Mouse (Mus musculus) intestine, embryonic 14.5 days (tissue): ENCODE data around the gene Sh3glb2. TPM values are rescaled to one million over a fixed set of nuclear protein-coding genes. Genes with fewer than 3 reads are reported as not detected.

Experiments
- ATAC-seq: fragments of 200-750 bp; cut with Nextera tagmentation; replicated peaks from 2 replicates; pipeline ENCODE4 v1.8.0; 2017; ENCODE audit warnings: low read depth, moderate number of reproducible peaks, moderate TSS enrichment, moderate library complexity; ENCODE audit not compliant: low FRiP score, low TSS enrichment
- DNase-seq: peaks from one replicate; pipeline ENCODE4 v3.0.0-alpha.2; 2018; ENCODE audit warnings: low spot score
- H3K27ac ChIP-seq: fragments of 300-500 bp; sonication (generic); 2 replicates; pipeline ENCODE4 v1.5.1; 2014; ENCODE audit warnings: low read depth, mild to moderate bottlenecking, control low read depth
- H3K27me3 ChIP-seq: fragments of 300-500 bp; sonication (generic); replicated peaks from 2 replicates; pipeline ENCODE4 v1.6.1; 2014; ENCODE audit warnings: low read length, control low read depth; ENCODE audit not compliant: control insufficient read depth, insufficient read depth
- H3K36me3 ChIP-seq: fragments of 300-500 bp; sonication (generic); 2 replicates; pipeline ENCODE4 v1.6.1; 2014; ENCODE audit warnings: low read length, control low read depth; ENCODE audit not compliant: control insufficient read depth, insufficient read depth
- H3K4me1 ChIP-seq: fragments of 300-500 bp; sonication (generic); replicated peaks from 2 replicates; pipeline ENCODE4 v1.6.1; 2014; ENCODE audit warnings: low read length, control low read depth, mixed read lengths; ENCODE audit not compliant: control insufficient read depth, insufficient read depth
- H3K4me2 ChIP-seq: fragments of 300-500 bp; sonication (generic); 2 replicates; pipeline ENCODE4 v1.6.1; 2014; ENCODE audit warnings: low read length
- H3K4me3 ChIP-seq: fragments of 300-500 bp; sonication (generic); 2 replicates; pipeline ENCODE4 v1.5.1; 2014; ENCODE audit warnings: low read depth, low read length, control low read depth, mixed read lengths
- H3K9ac ChIP-seq: fragments of 300-500 bp; sonication (generic); 2 replicates; pipeline ENCODE4 v1.6.1; 2014; ENCODE audit warnings: mild to moderate bottlenecking, low read length
- H3K9me3 ChIP-seq: fragments of 300-500 bp; sonication (generic); 2 replicates; pipeline ENCODE4 v1.6.1; 2016; ENCODE audit warnings: low read length, control low read depth; ENCODE audit not compliant: control insufficient read depth
- WGBS: fragments of 180-500 bp; shearing (Covaris S2); extraction: QIAGEN DNeasy Blood & Tissue Kit; methylation state at CpG from one replicate; pipeline ENCODE4 v1.1.7; 2014; 5-methylcytosine and 5-hydroxymethylcytosine counted together
- polyA plus RNA-seq: library from polyadenylated mRNA; unstranded; fragments of >200 nt; fragmentation: Nextera tagmentation; extraction: Ambion mirVana; gene quantifications from 2 replicates; pipeline ENCODE4 v1.2.1, GENCODE M21; 2014

Gene Sh3glb2
- polyA plus RNA-seq, 1 experiment from 2014 or later, result 65.9 TPM

DNA sequence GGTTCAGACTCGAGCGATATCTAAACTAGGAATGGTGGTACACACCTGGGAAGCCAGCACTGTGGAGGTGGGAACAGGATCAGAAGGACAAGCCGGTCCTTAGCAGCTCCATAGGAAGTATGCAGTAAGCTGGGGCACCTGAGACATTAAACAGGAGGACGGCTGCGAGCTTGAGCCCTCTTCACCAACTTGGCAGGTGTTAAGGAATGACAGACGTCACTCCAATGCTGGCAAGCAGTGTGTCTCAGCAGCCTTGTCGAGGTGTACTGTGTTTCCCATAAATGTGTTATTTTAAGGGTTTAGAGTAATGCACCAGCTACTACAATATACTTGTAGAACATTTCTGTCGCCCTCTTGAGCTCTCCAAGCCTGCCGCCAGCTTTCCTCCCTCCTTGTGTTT, 27.8 kb upstream of the Sh3glb2 start:
- Histone ChIP-seq H3K27me3 (no peaks in the 10 kb centered on the region), H3K9me3 (no peaks in the 10 kb centered on the region), H3K9ac (no peak overlapping the region), H3K4me3 (no peak overlapping the region), H3K4me2 (no peak overlapping the region), H3K36me3 (peaks cover 16% of the 10 kb centered on the region), H3K4me1 (peaks cover 3% of the 10 kb centered on the region; the same call in 1 of the 2 replicates), H3K27ac (no peak overlapping the region)
- no peak for ATAC-seq
- DNase-seq, result no peak
- 78% methylated on average over 9 of the region's 9 CpGs for WGBS

- peaks cover 25% of the 10 kb centered on the region for H3K36me3 ChIP-seq
- WGBS, result 79% methylated on average over 4 of the region's 4 CpGs
- ATAC-seq, result no peak
- no peak for DNase-seq
- H3K4me3 ChIP-seq, result no peak overlapping the region
- no peak overlapping the region for H3K27ac ChIP-seq
- H3K9me3 ChIP-seq, result no peaks in the 10 kb centered on the region
- H3K4me1 ChIP-seq, result no peaks in the 10 kb centered on the region
- H3K9ac ChIP-seq, result no peak overlapping the region
- H3K27me3 ChIP-seq, result no peaks in the 10 kb centered on the region
- no peak overlapping the region for H3K4me2 ChIP-seq
Observed at GRCm38 (mm10) chr2:30385591-30385990, 26.5 kb upstream of the Sh3glb2 start.

DNA sequence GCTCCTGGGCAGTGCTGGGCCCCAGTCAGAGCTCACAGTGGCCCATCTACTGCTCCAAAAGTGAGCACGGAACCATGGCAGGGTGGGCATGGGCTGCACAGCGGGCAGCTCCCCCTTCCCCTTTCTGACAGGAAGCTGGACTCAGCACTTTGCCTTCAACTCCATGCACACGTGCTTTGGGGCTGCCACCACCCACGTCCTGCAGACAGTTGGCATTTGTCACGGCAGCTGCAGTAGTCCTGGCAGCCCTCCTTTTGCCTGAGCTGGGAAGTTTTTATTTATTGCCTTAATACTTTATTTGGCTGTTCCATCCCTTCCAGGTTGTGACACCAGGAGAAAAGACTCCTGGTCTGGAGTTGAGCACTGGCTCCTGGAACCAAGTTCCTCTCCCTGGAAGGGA, 25.7 kb upstream of the Sh3glb2 start:
- no peak for DNase-seq
- H3K4me3 ChIP-seq, result no peak overlapping the region
- ATAC-seq, result no peak
- no peak overlapping the region for H3K4me2 ChIP-seq
- WGBS, result 83% methylated on average over 5 of the region's 5 CpGs
- H3K27ac ChIP-seq, result no peak overlapping the region
- H3K9ac ChIP-seq, result no peak overlapping the region
- no peaks in the 10 kb centered on the region for H3K4me1 ChIP-seq
- H3K27me3 ChIP-seq, result no peaks in the 10 kb centered on the region
- H3K36me3 ChIP-seq, result peaks cover 32% of the 10 kb centered on the region
- H3K9me3 ChIP-seq, result no peaks in the 10 kb centered on the region

- H3K9me3 ChIP-seq, result no peaks in the 10 kb centered on the region
- WGBS, result 95% methylated on average over 4 of the region's 4 CpGs
- ATAC-seq (no peak), DNase-seq (no peak)
- no peaks in the 10 kb centered on the region for H3K27me3 ChIP-seq
- no peak overlapping the region for H3K27ac ChIP-seq
- H3K4me2 ChIP-seq, result no peak overlapping the region
- no peak overlapping the region for H3K9ac ChIP-seq
- no peak overlapping the region for H3K4me3 ChIP-seq
- H3K36me3 ChIP-seq, result peaks cover 62% of the 10 kb centered on the region
- H3K4me1 ChIP-seq, result no peaks in the 10 kb centered on the region
Observed at GRCm38 (mm10) chr2:30381377-30381725, 22.2 kb upstream of the Sh3glb2 start.

DNA sequence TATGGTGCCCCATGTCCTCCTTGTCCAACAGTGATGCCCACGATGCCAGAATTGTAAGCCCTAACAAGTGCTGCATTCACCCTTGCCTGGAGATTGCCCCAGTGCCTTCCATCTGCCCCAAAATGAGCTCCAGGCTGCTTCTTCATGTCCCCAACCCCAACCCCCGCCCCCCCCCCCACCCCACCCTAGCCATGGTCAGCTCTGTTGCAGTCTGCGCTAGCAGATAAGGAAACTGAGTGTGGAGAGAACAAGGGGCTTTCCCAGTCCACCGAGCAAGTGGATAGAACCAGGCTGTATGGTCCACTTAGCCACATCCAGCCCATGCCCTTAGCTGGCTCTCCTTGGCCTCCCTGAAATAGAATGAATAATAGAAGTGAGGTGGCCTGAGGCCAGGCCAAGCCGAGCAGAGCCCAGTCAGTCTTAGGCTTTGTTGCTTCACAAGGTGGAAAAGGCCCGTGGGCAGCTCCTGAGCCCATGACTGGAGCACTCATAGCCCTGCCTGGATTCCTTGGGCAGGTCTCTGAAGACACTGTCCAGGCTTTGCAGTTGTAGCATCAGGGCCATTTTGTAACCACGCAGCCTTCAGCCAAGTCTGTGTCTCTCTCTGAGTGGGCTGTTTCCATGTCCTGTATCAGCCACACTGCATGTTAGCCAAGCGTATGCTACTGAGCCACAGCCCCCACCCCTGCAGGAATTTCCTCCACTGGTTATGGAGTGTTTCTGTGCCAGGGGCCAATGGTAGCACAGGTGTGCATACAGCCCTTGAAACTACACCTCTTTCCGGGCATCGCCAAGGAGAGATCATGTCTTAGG, 21.6 kb upstream of the Sh3glb2 start:
- Histone ChIP-seq H3K9me3 (no peaks in the 10 kb centered on the region), H3K4me3 (no peak overlapping the region), H3K9ac (no peak overlapping the region), H3K27me3 (no peaks in the 10 kb centered on the region), H3K4me2 (no peak overlapping the region), H3K4me1 (no peaks in the 10 kb centered on the region), H3K27ac (no peak overlapping the region), H3K36me3 (peaks cover 68% of the 10 kb centered on the region)
- DNase-seq, result no peak
- WGBS, result 89% methylated on average over 10 of the region's 10 CpGs
- no peak for ATAC-seq

- Histone ChIP-seq H3K27ac (no peak overlapping the region), H3K9me3 (no peaks in the 10 kb centered on the region), H3K4me1 (no peaks in the 10 kb centered on the region), H3K36me3 (peaks cover 74% of the 10 kb centered on the region), H3K4me2 (no peak overlapping the region), H3K27me3 (no peaks in the 10 kb centered on the region), H3K4me3 (no peak overlapping the region), H3K9ac (no peak overlapping the region)
- 89% methylated on average over 7 of the region's 7 CpGs for WGBS
- ATAC-seq (no peak), DNase-seq (no peak)
Observed at GRCm38 (mm10) chr2:30379307-30379706, 20.2 kb upstream of the Sh3glb2 start.

DNA sequence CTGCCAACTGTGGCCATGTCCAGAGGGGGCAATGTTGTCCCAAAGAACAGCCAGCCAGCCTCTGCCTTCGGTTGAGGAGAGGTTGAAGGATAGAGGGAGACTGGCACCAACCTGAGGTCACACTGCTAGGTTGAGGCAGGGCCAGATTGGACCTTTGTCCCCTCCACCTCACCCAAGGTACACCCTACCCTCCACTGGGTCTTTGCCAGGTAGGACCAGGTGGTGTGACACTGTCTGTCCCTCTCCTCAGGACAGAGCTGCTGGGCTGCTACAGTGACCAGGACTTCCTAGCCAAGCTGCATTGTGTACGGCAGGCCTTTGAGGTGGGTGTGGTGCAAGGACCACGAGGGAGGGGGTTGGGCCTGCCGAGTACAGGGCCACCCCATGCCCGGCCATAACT, 18.6 kb upstream of the Sh3glb2 start:
- H3K27ac ChIP-seq, result no peak overlapping the region
- H3K9ac ChIP-seq, result no peak overlapping the region
- H3K9me3 ChIP-seq, result no peaks in the 10 kb centered on the region
- H3K4me2 ChIP-seq, result no peak overlapping the region
- H3K36me3 ChIP-seq, result peaks cover 76% of the 10 kb centered on the region
- no peaks in the 10 kb centered on the region for H3K4me1 ChIP-seq
- H3K4me3 ChIP-seq, result no peak overlapping the region
- WGBS, result 84% methylated on average over 5 of the region's 5 CpGs
- ATAC-seq (no peak), DNase-seq (no peak)
- H3K27me3 ChIP-seq, result no peaks in the 10 kb centered on the region

GRCm38 (mm10) chr2:30375893-30376292, 16.8 kb upstream of the Sh3glb2 start:
- Histone ChIP-seq H3K9ac (no peak overlapping the region), H3K4me3 (no peak overlapping the region), H3K4me1 (no peaks in the 10 kb centered on the region), H3K36me3 (peaks cover 78% of the 10 kb centered on the region), H3K27ac (no peak overlapping the region), H3K9me3 (no peaks in the 10 kb centered on the region), H3K27me3 (no peaks in the 10 kb centered on the region), H3K4me2 (no peak overlapping the region)
- DNase-seq, result no peak
- ATAC-seq, result no peak
- WGBS, result 94% methylated on average over 10 of the region's 10 CpGs

GRCm38 (mm10) chr2:30372726-30373125, 13.6 kb upstream of the Sh3glb2 start:
- H3K27ac ChIP-seq, result no peak overlapping the region
- H3K9ac ChIP-seq, result no peak overlapping the region
- no peaks in the 10 kb centered on the region for H3K4me1 ChIP-seq
- peaks cover 85% of the 10 kb centered on the region for H3K36me3 ChIP-seq
- no peak for DNase-seq
- ATAC-seq, result no peak
- no peak overlapping the region for H3K4me2 ChIP-seq
- WGBS, result 98% methylated on average over 5 of the region's 5 CpGs
- no peaks in the 10 kb centered on the region for H3K9me3 ChIP-seq
- H3K27me3 ChIP-seq, result no peaks in the 10 kb centered on the region
- no peak overlapping the region for H3K4me3 ChIP-seq
